Comparison of ENCODE assay signal across 28 mouse cellular contexts in the genomic region with DNA sequence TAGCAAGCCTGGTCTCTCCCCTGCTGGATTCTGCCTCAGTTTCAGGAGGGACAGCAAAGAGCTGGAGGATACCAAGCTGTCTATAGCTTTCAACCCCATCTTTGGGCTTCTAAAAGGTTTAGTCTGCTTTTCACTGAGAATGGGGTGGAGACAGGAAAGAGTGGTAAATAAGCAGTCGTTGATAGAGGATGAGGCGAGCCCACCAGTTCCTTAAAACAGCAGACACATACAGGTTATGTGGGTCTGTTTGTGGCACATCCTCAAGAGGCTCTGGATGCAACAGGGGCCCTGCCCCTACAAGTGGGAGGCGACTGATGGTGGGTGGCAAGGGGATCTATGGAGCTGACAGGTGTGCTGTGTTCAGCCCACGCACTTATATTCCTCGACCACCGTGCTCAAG. TPM values are rescaled to one million over a fixed set of nuclear protein-coding genes. Genes with fewer than 3 reads are reported as not detected.
DNase-seq lines count a peak whose midpoint lies in the region; ATAC-seq and TF ChIP-seq lines count a peak whose summit lies in the region.
"Had no signal": no experiment of that assay in that cellular context is flagged by ENCODE, and none has a peak within 500 bp of the region (broad histone marks: within the 10 kb centered on the region; RNA-seq: fewer than 3 reads in every experiment).

No protein-coding gene starts in this region.

- no peak overlapping the region for H3K9ac ChIP-seq in liver, embryonic 13.5 days
- peak overlapping the region; percentile 6; the same call in 1 of the 2 replicates for H3K9ac ChIP-seq in MEL (ENCODE audit: control insufficient read depth, low read depth, low read length, poor library complexity, severe bottlenecking)
- no peak overlapping the region for H3K9ac ChIP-seq in stomach, postnatal 0 days (ENCODE audit: low read length)
- H3K9ac ChIP-seq in kidney, embryonic 15.5 days: no peak overlapping the region
- H3K9ac ChIP-seq: heart, embryonic 12.5 days; hindbrain, embryonic 14.5 days; limb, embryonic 12.5 days; liver, embryonic 15.5 days; neural tube, embryonic 15.5 days had no signal

- no peaks in the 10 kb centered on the region for H3K79me2 ChIP-seq in MEL (ENCODE audit: control insufficient read depth, insufficient read depth, low read length, poor library complexity)

- DNase-seq in liver, embryonic 13.5 days: no peak
- DNase-seq in liver: no peak
- peak; percentile 79 for DNase-seq in MEL (ENCODE audit: low read depth, low spot score)
- DNase-seq in stomach, postnatal 0 days (ENCODE audit: low spot score): no peak
- DNase-seq in gastrocnemius, postnatal 25 days: no peak
- DNase-seq: adrenal gland, postnatal 10 days; cerebellum, adult 8-10 months; cerebellum, postnatal 36 days; gastrocnemius, adult 2 months; heart, adult 11 months; heart, postnatal 10 days; kidney, adult 2 months; kidney, postnatal 14 days; lung, postnatal 4 days; right cerebral cortex, adult 18-20 months had no signal

- TF ChIP-seq POLR2A in MEL (IDR thresholded peaks at IDR 0.05; ENCODE audit: control insufficient read depth in 1 of 2, insufficient read depth in 1 of 2, low read depth in 1 of 2, low read length in 2 of 2, poor library complexity in 1 of 2): no peak

- H3K36me3 ChIP-seq in liver, embryonic 13.5 days: no peaks in the 10 kb centered on the region
- H3K36me3 ChIP-seq in MEL (ENCODE audit: control insufficient read depth in 1 of 2, insufficient read depth in 2 of 2, low read length in 2 of 2): peaks cover 0 to 17% of the 10 kb centered on the region in 2 experiments; a peak in 2 of 4 replicates
- no peaks in the 10 kb centered on the region for H3K36me3 ChIP-seq in stomach, postnatal 0 days (ENCODE audit: control insufficient read depth, insufficient read depth, low read length)
- no peaks in the 10 kb centered on the region for H3K36me3 ChIP-seq in kidney, embryonic 15.5 days
- H3K36me3 ChIP-seq: G1E; heart, embryonic 12.5 days; limb, embryonic 12.5 days; liver, embryonic 15.5 days; neural tube, embryonic 15.5 days had no signal

- no peak for TF ChIP-seq CTCF in MEL (IDR thresholded peaks at IDR 0.05 in 2 of 3, conservative IDR thresholded peaks at IDR 0.05 in 1 of 3; ENCODE audit: control insufficient read depth in 1 of 3, insufficient read depth in 1 of 3, low read depth in 2 of 3, low read length in 3 of 3, poor library complexity in 1 of 3, severe bottlenecking in 1 of 3)
- no peak for TF ChIP-seq CTCF in stomach, postnatal 0 days (IDR thresholded peaks at IDR 0.05; ENCODE audit: low read depth)

- H3K27ac ChIP-seq in liver, embryonic 13.5 days: peak overlapping the region; percentile 13; the same call in 1 of the 2 replicates
- peak overlapping the region; percentile 60 for H3K27ac ChIP-seq in MEL (ENCODE audit: control insufficient read depth, low read depth, low read length)
- H3K27ac ChIP-seq in stomach, postnatal 0 days (replicated peaks): no peak overlapping the region
- no peak overlapping the region for H3K27ac ChIP-seq in kidney, embryonic 15.5 days
- H3K27ac ChIP-seq: gastrocnemius, adult 2 months; hindbrain, embryonic 14.5 days; limb, embryonic 12.5 days; liver, embryonic 15.5 days; neural tube, embryonic 15.5 days had no signal

- no peak for ATAC-seq in liver, embryonic 13.5 days (ENCODE audit: low read depth)
- peak; percentile 49 to 70 for ATAC-seq in hematopoietic stem cell, adult 5-6 weeks (replicated peaks in 1 of 2; ENCODE audit: insufficient read depth in 1 of 2, low FRiP score in 2 of 2, low TSS enrichment in 1 of 2, low read depth in 1 of 2, poor library complexity in 2 of 2, severe bottlenecking in 2 of 2)
- ATAC-seq in stomach, postnatal 0 days (ENCODE audit: low FRiP score, low TSS enrichment): 0 out of 2 replicates have a peak, but pooled peaks have one; percentile 14
- ATAC-seq in kidney, embryonic 15.5 days (replicated peaks; ENCODE audit: low FRiP score): no peak
- ATAC-seq: forebrain, embryonic 14.5 days; inflammation-experienced regulatory T-cells, adult 6 months had no signal

- WGBS in liver, embryonic 13.5 days (ENCODE audit: insufficient replicate concordance): 17% methylated on average over 6 of the region's 6 CpGs
- 76% methylated on average over 6 of the region's 6 CpGs for WGBS in stomach, postnatal 0 days
- WGBS in kidney, embryonic 15.5 days: 71% methylated on average over 6 of the region's 6 CpGs

- peaks cover 57% of the 10 kb centered on the region for H3K4me1 ChIP-seq in liver, embryonic 13.5 days (replicated peaks)
- H3K4me1 ChIP-seq in MEL (ENCODE audit: control insufficient read depth in 1 of 2, insufficient read depth in 2 of 2, low read length in 2 of 2): peaks cover 9 to 37% of the 10 kb centered on the region in 2 experiments
- no peaks in the 10 kb centered on the region for H3K4me1 ChIP-seq in stomach, postnatal 0 days (replicated peaks; ENCODE audit: control insufficient read depth, insufficient read depth)
- no peaks in the 10 kb centered on the region for H3K4me1 ChIP-seq in kidney, embryonic 15.5 days
- H3K4me1 ChIP-seq: limb, embryonic 12.5 days had no signal

- no peak for TF ChIP-seq RAD21 in MEL (IDR thresholded peaks at IDR 0.05; ENCODE audit: low read depth, low read length)

- H3K4me3 ChIP-seq in liver, embryonic 13.5 days (replicated peaks): no peak overlapping the region
- peak overlapping the region in 1 of 2 experiments; percentile 27; a peak in 1 of 4 replicates for H3K4me3 ChIP-seq in MEL (ENCODE audit: control insufficient read depth in 1 of 2, insufficient read depth in 1 of 2, low read depth in 2 of 2, low read length in 2 of 2)
- no peak overlapping the region for H3K4me3 ChIP-seq in stomach, postnatal 0 days (ENCODE audit: low read depth, low read length)
- H3K4me3 ChIP-seq in kidney, embryonic 15.5 days (replicated peaks): no peak overlapping the region
- H3K4me3 ChIP-seq: gastrocnemius, adult 2 months; heart, embryonic 12.5 days; limb, embryonic 12.5 days; liver, embryonic 15.5 days; neural tube, embryonic 15.5 days had no signal

- H3K9me3 ChIP-seq in liver, embryonic 13.5 days (replicated peaks): no peaks in the 10 kb centered on the region
- H3K9me3 ChIP-seq in MEL (replicated peaks; ENCODE audit: insufficient read depth, low read length): no peaks in the 10 kb centered on the region
- no peaks in the 10 kb centered on the region for H3K9me3 ChIP-seq in stomach, postnatal 0 days (ENCODE audit: control insufficient read depth, low read length)
- no peaks in the 10 kb centered on the region for H3K9me3 ChIP-seq in kidney, embryonic 15.5 days (replicated peaks)
- H3K9me3 ChIP-seq: G1E; heart, embryonic 12.5 days; limb, embryonic 12.5 days; liver, embryonic 15.5 days; neural tube, embryonic 15.5 days had no signal

- no peaks in the 10 kb centered on the region for H3K27me3 ChIP-seq in liver, embryonic 13.5 days
- H3K27me3 ChIP-seq in MEL (ENCODE audit: control insufficient read depth in 1 of 2, insufficient read depth in 2 of 2, low read length in 2 of 2): no peaks in the 10 kb centered on the region
- no peaks in the 10 kb centered on the region for H3K27me3 ChIP-seq in stomach, postnatal 0 days (ENCODE audit: control insufficient read depth, insufficient read depth, low read length)
- no peaks in the 10 kb centered on the region for H3K27me3 ChIP-seq in kidney, embryonic 15.5 days
- H3K27me3 ChIP-seq: heart, embryonic 12.5 days; liver, embryonic 15.5 days; neural tube, embryonic 15.5 days had no signal

- peak; percentile 53 to 66 for TF ChIP-seq EP300 in MEL (IDR thresholded peaks at IDR 0.05; ENCODE audit: low read depth in 1 of 2, low read length in 2 of 2)
- TF ChIP-seq EP300 in stomach, postnatal 0 days (optimal IDR thresholded peaks at IDR 0.05): no peak

- H3K4me2 ChIP-seq in liver, embryonic 13.5 days: no peak overlapping the region
- no peak overlapping the region for H3K4me2 ChIP-seq in stomach, postnatal 0 days (replicated peaks; ENCODE audit: low read depth)
- H3K4me2 ChIP-seq in kidney, embryonic 15.5 days: no peak overlapping the region
- H3K4me2 ChIP-seq: heart, embryonic 12.5 days; hindbrain, embryonic 14.5 days; limb, embryonic 12.5 days; liver, embryonic 15.5 days; midbrain, embryonic 11.5 days; neural tube, embryonic 15.5 days had no signal

TF ChIP-seq in MEL, 35 proteins besides CTCF, POLR2A, EP300 and RAD21 (continues in another document):
- TF ChIP-seq E2F4 (IDR thresholded peaks at IDR 0.05; ENCODE audit: borderline replicate concordance, low read depth, low read length) (no peak), USF2 (IDR thresholded peaks at IDR 0.05; ENCODE audit: borderline replicate concordance in 1 of 2, insufficient read depth in 1 of 2, low read depth in 1 of 2, low read length in 2 of 2) (no peak)

RNA-seq across cellular contexts. Expression of gene Drc7, which starts 3.8 kb away (rescaled TPM):
- polyA plus RNA-seq in liver, embryonic 13.5 days (2015; fragmentation: Nextera tagmentation; extraction: Ambion mirVana): 0.19 and 0.21 TPM in 2 replicates
- 0.04 TPM in 1 of 2 replicates, not detected in the other for total RNA-seq in MEL (2012; rRNA removed)
- polyA plus RNA-seq in MEL (2012; ENCODE audit: insufficient read depth in 1 of 2, insufficient read length in 2 of 2, low read depth in 1 of 2, low replicate concordance in 2 of 2, missing spikeins in 1 of 2): under 1 TPM in 1 of 2 experiments, not detected in 1; 0.07 TPM
- 5.6 and 10.2 TPM in 2 replicates for total RNA-seq in hematopoietic stem cell, adult 5-6 weeks (2017)
- polyA plus RNA-seq in stomach, postnatal 0 days (2015; fragmentation: Nextera tagmentation; extraction: Ambion mirVana): 0.04 TPM in 1 of 2 replicates, not detected in the other
- polyA plus RNA-seq in kidney, embryonic 15.5 days (2015; fragmentation: Nextera tagmentation; extraction: Ambion mirVana): not detected in 2 replicates
- total RNA-seq in gastrocnemius, postnatal 25 days (2021): not detected
- total RNA-seq: adrenal gland, postnatal 10 days; CH12.LX; gastrocnemius, adult 2 months; heart, postnatal 10 days had no signal
- polyA plus RNA-seq: G1E; heart, embryonic 12.5 days; inflammation-experienced regulatory T-cells, adult 6 months; limb, embryonic 12.5 days; small intestine, adult 2 months had no signal

RNA-seq across cellular contexts. Expression of gene Katnb1, which starts 22.3 kb away (rescaled TPM):
- polyA plus RNA-seq in liver, embryonic 13.5 days (2015; fragmentation: Nextera tagmentation; extraction: Ambion mirVana): 14.8 and 15.4 TPM in 2 replicates
- 13.6 and 14.2 TPM in 2 replicates for total RNA-seq in MEL (2012; rRNA removed)
- polyA plus RNA-seq in MEL (2012; ENCODE audit: insufficient read depth in 1 of 2, insufficient read length in 2 of 2, low read depth in 1 of 2, low replicate concordance in 2 of 2, missing spikeins in 1 of 2): 10 to 100 TPM in 1 of 2 experiments, not detected in 1; 23.8 TPM
- total RNA-seq in hematopoietic stem cell, adult 5-6 weeks (2017): 15.4 and 32.0 TPM in 2 replicates
- polyA plus RNA-seq in stomach, postnatal 0 days (2015; fragmentation: Nextera tagmentation; extraction: Ambion mirVana): 11.6 and 12.4 TPM in 2 replicates
- 27.6 and 29.7 TPM in 2 replicates for polyA plus RNA-seq in kidney, embryonic 15.5 days (2015; fragmentation: Nextera tagmentation; extraction: Ambion mirVana)
- total RNA-seq in gastrocnemius, postnatal 25 days (2021): 1 to 10 TPM; 5.6 to 7.3 TPM

RNA-seq across cellular contexts. Expression of gene Adgrg3, which starts 41.2 kb away (rescaled TPM):
- 5.5 and 6.0 TPM in 2 replicates for polyA plus RNA-seq in liver, embryonic 13.5 days (2015; fragmentation: Nextera tagmentation; extraction: Ambion mirVana)
- total RNA-seq in MEL (2012; rRNA removed): not detected in 2 replicates
- polyA plus RNA-seq in MEL (2012; ENCODE audit: insufficient read depth in 1 of 2, insufficient read length in 2 of 2, low read depth in 1 of 2, low replicate concordance in 2 of 2, missing spikeins in 1 of 2): under 1 TPM in 1 of 2 experiments, not detected in 1; 0.08 TPM
- total RNA-seq in hematopoietic stem cell, adult 5-6 weeks (2017): 114 and 161 TPM in 2 replicates
- 0.61 and 0.92 TPM in 2 replicates for polyA plus RNA-seq in stomach, postnatal 0 days (2015; fragmentation: Nextera tagmentation; extraction: Ambion mirVana)
- 4.8 TPM in 2 replicates for polyA plus RNA-seq in kidney, embryonic 15.5 days (2015; fragmentation: Nextera tagmentation; extraction: Ambion mirVana)
- under 1 TPM; 0.41 to 0.86 TPM for total RNA-seq in gastrocnemius, postnatal 25 days (2021)
- total RNA-seq: CH12.LX had no signal

Comparison
In these comparisons a context has a peak if more than half of its experiments do, and no peak if none do; other contexts are left out.
1. ATAC-seq: peak in hematopoietic stem cell, adult 5-6 weeks (2 of 2) and stomach, postnatal 0 days (single experiment); none in liver, embryonic 13.5 days (single experiment) and kidney, embryonic 15.5 days (single experiment).
2. H3K27ac ChIP-seq: peak in liver, embryonic 13.5 days (single experiment) and MEL (single experiment); none in stomach, postnatal 0 days (single experiment) and kidney, embryonic 15.5 days (single experiment).